8 mouse cellular contexts compared by ENCODE assay signal in genomic region chr10:117149241-117149640, GRCm38 (mm10). TPM values are rescaled to one million over a fixed set of nuclear protein-coding genes. Genes with fewer than 3 reads are reported as not detected.
DNase-seq lines count a peak whose midpoint lies in the region; ATAC-seq and TF ChIP-seq lines count a peak whose summit lies in the region.

No protein-coding gene starts in this region.

- peak overlapping the region; percentile 97 for H3K9ac ChIP-seq in heart, embryonic 11.5 days (ENCODE audit: low read depth, low read length)
- H3K9ac ChIP-seq in CH12.LX (ENCODE audit: insufficient read depth, low read depth), result peak overlapping the region; percentile 57
- peak overlapping the region; percentile 98; the same call in 1 of the 2 replicates for H3K9ac ChIP-seq in heart, postnatal 0 days (replicated peaks; ENCODE audit: low read depth, low read length)
- peak overlapping the region; percentile 73 for H3K9ac ChIP-seq in liver, embryonic 16.5 days (ENCODE audit: low read depth, low read length)

- TF ChIP-seq CTCF in CH12.LX (conservative IDR thresholded peaks at IDR 0.05 in 1 of 2, IDR thresholded peaks at IDR 0.05 in 1 of 2; ENCODE audit: low read depth in 2 of 2, low read length in 2 of 2), result no peak
- no peak for TF ChIP-seq CTCF in heart, postnatal 0 days (IDR thresholded peaks at IDR 0.05; ENCODE audit: low read depth)

- WGBS in heart, embryonic 11.5 days (ENCODE audit: insufficient replicate concordance), result 21% methylated on average over 7 of the region's 7 CpGs
- 30% methylated on average over 7 of the region's 7 CpGs for WGBS in heart, postnatal 0 days
- 19% methylated on average over 7 of the region's 7 CpGs for WGBS in liver, embryonic 16.5 days (ENCODE audit: insufficient replicate concordance)

- H3K4me1 ChIP-seq in heart, embryonic 11.5 days (ENCODE audit: control insufficient read depth, insufficient read depth, low read length), result peaks cover 43% of the 10 kb centered on the region
- peaks cover 2 to 38% of the 10 kb centered on the region in 2 experiments; a peak in 2 of 4 replicates for H3K4me1 ChIP-seq in CH12.LX (ENCODE audit: control insufficient read depth in 1 of 2, insufficient read depth in 2 of 2)
- peaks cover 33% of the 10 kb centered on the region for H3K4me1 ChIP-seq in heart, postnatal 0 days (ENCODE audit: control insufficient read depth, insufficient read depth)
- peaks cover 47% of the 10 kb centered on the region for H3K4me1 ChIP-seq in liver, embryonic 16.5 days (ENCODE audit: control insufficient read depth, low read depth, low read length)

- H3K79me2 ChIP-seq in CH12.LX (replicated peaks; ENCODE audit: control insufficient read depth, extremely low read depth, insufficient read depth, poor library complexity, severe bottlenecking), result peaks cover 35% of the 10 kb centered on the region

- H3K4me3 ChIP-seq in heart, embryonic 11.5 days (ENCODE audit: low read depth, low read length), result peak overlapping the region; percentile 100
- H3K4me3 ChIP-seq in CH12.LX (replicated peaks in 1 of 3; ENCODE audit: low read depth in 2 of 3, low read length in 2 of 3, poor library complexity in 1 of 3), result peak overlapping the region; percentile 52 to 99 (median 95)
- H3K4me3 ChIP-seq in heart, postnatal 0 days (ENCODE audit: low read depth, low read length), result peak overlapping the region; percentile 95
- H3K4me3 ChIP-seq in liver, embryonic 16.5 days (ENCODE audit: low read depth, low read length), result peak overlapping the region; percentile 98

- dilution Hi-C loops in CH12.LX (cut with MboI; ENCODE audit: extremely low pct_ligation_motif_present, extremely low pct_unique_long_range_greater_than_20kb, low sequenced_read_pairs), result no loop called here

- TF ChIP-seq RAD21 in CH12.LX (IDR thresholded peaks at IDR 0.05; ENCODE audit: low read depth, low read length), result no peak

- intact Hi-C loops in left cerebral cortex, postnatal 14 days (cut with DNase I), result loop anchor here (5.0 kb wide), 2 partner anchors 58 to 87 kb away; partner anchors contain the start of gene Cct2

- no peak for DNase-seq in heart, adult 8-10 months (ENCODE audit: low spot score)
- no peak for DNase-seq in CH12.LX (ENCODE audit: extremely low read depth)
- DNase-seq in heart, postnatal 0 days (ENCODE audit: low spot score), result no peak
- no peak for DNase-seq in right cerebral cortex, postnatal 36 days (ENCODE audit: low spot score in 2 of 2)
- DNase-seq in kidney, adult 8-10 months, result no peak
- no peak for DNase-seq in left cerebral cortex, postnatal 14 days (ENCODE audit: low spot score in 2 of 2)

- no peak for ATAC-seq in heart, embryonic 11.5 days (replicated peaks; ENCODE audit: insufficient number of reproducible peaks, low FRiP score, low TSS enrichment)
- ATAC-seq in heart, postnatal 0 days (ENCODE audit: insufficient read depth, low read depth), result no peak
- no peak for ATAC-seq in liver, embryonic 16.5 days (ENCODE audit: low read depth)

- peak overlapping the region; percentile 81 for H3K4me2 ChIP-seq in heart, embryonic 11.5 days
- peak overlapping the region; percentile 87 for H3K4me2 ChIP-seq in CH12.LX (ENCODE audit: insufficient read depth, low read depth, poor library complexity, severe bottlenecking)
- peak overlapping the region; percentile 80 for H3K4me2 ChIP-seq in heart, postnatal 0 days (ENCODE audit: low read depth, low read length)
- peak overlapping the region; percentile 78 for H3K4me2 ChIP-seq in liver, embryonic 16.5 days (ENCODE audit: low read depth, low read length)

- in situ Hi-C loops in CH12.LX (cut with MboI; ENCODE audit: low pct_ligation_motif_present, low pct_unique_long_range_greater_than_20kb, low sequenced_read_pairs), result no loop called here

- no peaks in the 10 kb centered on the region for H3K9me3 ChIP-seq in heart, embryonic 11.5 days (replicated peaks; ENCODE audit: control insufficient read depth, low read length)
- no peaks in the 10 kb centered on the region for H3K9me3 ChIP-seq in CH12.LX (replicated peaks; ENCODE audit: low read length)
- H3K9me3 ChIP-seq in heart, postnatal 0 days (replicated peaks; ENCODE audit: control insufficient read depth, low read length), result no peaks in the 10 kb centered on the region
- no peaks in the 10 kb centered on the region for H3K9me3 ChIP-seq in liver, embryonic 16.5 days (replicated peaks; ENCODE audit: control insufficient read depth, low read length)

- no peak for TF ChIP-seq EP300 in CH12.LX (IDR thresholded peaks at IDR 0.05; ENCODE audit: low read length)
- no peak for TF ChIP-seq EP300 in heart, postnatal 0 days (IDR thresholded peaks at IDR 0.05; ENCODE audit: low read depth)

- H3K27me3 ChIP-seq in heart, embryonic 11.5 days (ENCODE audit: control insufficient read depth, insufficient read depth, low read length), result no peaks in the 10 kb centered on the region
- H3K27me3 ChIP-seq in CH12.LX (replicated peaks), result peaks cover 10% of the 10 kb centered on the region
- no peaks in the 10 kb centered on the region for H3K27me3 ChIP-seq in heart, postnatal 0 days (ENCODE audit: control insufficient read depth, insufficient read depth, low read length)
- H3K27me3 ChIP-seq in liver, embryonic 16.5 days (ENCODE audit: control insufficient read depth, insufficient read depth, low read depth, low read length), result no peaks in the 10 kb centered on the region

- no peaks in the 10 kb centered on the region for H3K36me3 ChIP-seq in heart, embryonic 11.5 days (ENCODE audit: control insufficient read depth, insufficient read depth, low read length)
- no peaks in the 10 kb centered on the region for H3K36me3 ChIP-seq in CH12.LX (replicated peaks in 1 of 2; ENCODE audit: control insufficient read depth in 1 of 2, insufficient read depth in 1 of 2, low read length in 1 of 2)
- no peaks in the 10 kb centered on the region for H3K36me3 ChIP-seq in heart, postnatal 0 days (replicated peaks; ENCODE audit: control insufficient read depth, insufficient read depth, low read length)
- no peaks in the 10 kb centered on the region for H3K36me3 ChIP-seq in liver, embryonic 16.5 days (ENCODE audit: control insufficient read depth, insufficient read depth)

- TF ChIP-seq POLR2A in CH12.LX (IDR thresholded peaks at IDR 0.05; ENCODE audit: low read depth, low read length), result no peak

- H3K27ac ChIP-seq in heart, embryonic 11.5 days (ENCODE audit: low read depth, low read length), result peak overlapping the region; percentile 41; the same call in 1 of the 2 replicates
- no peak overlapping the region for H3K27ac ChIP-seq in CH12.LX (ENCODE audit: insufficient read depth, low read depth)
- peak overlapping the region; percentile 90 for H3K27ac ChIP-seq in heart, postnatal 0 days (ENCODE audit: low read depth)
- H3K27ac ChIP-seq in liver, embryonic 16.5 days (ENCODE audit: low read length), result peak overlapping the region; percentile 90

TF ChIP-seq in CH12.LX, 34 proteins besides CTCF, POLR2A, EP300 and RAD21:
- TF ChIP-seq MAZ (IDR thresholded peaks at IDR 0.05; ENCODE audit: low read depth, low read length) (no peak), ETS1 (conservative IDR thresholded peaks at IDR 0.05; ENCODE audit: low read depth, low read length) (no peak), PAX5 (IDR thresholded peaks at IDR 0.05; ENCODE audit: low read length) (no peak), MXI1 (IDR thresholded peaks at IDR 0.05; ENCODE audit: low read depth, low read length) (no peak), E2F4 (IDR thresholded peaks at IDR 0.05; ENCODE audit: insufficient replicate concordance, low read depth, low read length) (no peak), GABPA (IDR thresholded peaks at IDR 0.05; ENCODE audit: insufficient replicate concordance, low read depth, low read length) (no peak), MYC (IDR thresholded peaks at IDR 0.05; ENCODE audit: low read depth, low read length) (no peak), BHLHE40 (IDR thresholded peaks at IDR 0.05; ENCODE audit: low read depth, low read length) (no peak), ZNF384 (IDR thresholded peaks at IDR 0.05; ENCODE audit: low read depth, low read length) (no peak), JUND (conservative IDR thresholded peaks at IDR 0.05; ENCODE audit: low read depth, low read length) (no peak), TCF12 (IDR thresholded peaks at IDR 0.05; ENCODE audit: low read depth, low read length) (no peak), UBTF (IDR thresholded peaks at IDR 0.05; ENCODE audit: low read depth, low read length) (no peak), MAX (IDR thresholded peaks at IDR 0.05; ENCODE audit: low read length) (no peak), TBP (conservative IDR thresholded peaks at IDR 0.05; ENCODE audit: low read depth, low read length) (no peak), MAFK (IDR thresholded peaks at IDR 0.05; ENCODE audit: insufficient replicate concordance, low read length) (no peak), CHD1 (IDR thresholded peaks at IDR 0.05; ENCODE audit: low read depth, low read length) (no peak), ZC3H11A (IDR thresholded peaks at IDR 0.05; ENCODE audit: low read depth, low read length) (no peak), SMC3 (IDR thresholded peaks at IDR 0.05; ENCODE audit: low read depth, low read length) (no peak)
TF ChIP-seq in CH12.LX: peak in this region for 0.

RNA-seq across cellular contexts. Expression of gene Frs2, which starts 0.9 kb away (rescaled TPM):
- polyA plus RNA-seq in heart, embryonic 11.5 days (2014; fragmentation: Nextera tagmentation; extraction: Ambion mirVana), result 27.1 and 30.4 TPM in 2 replicates
- total RNA-seq in heart, adult 8-10 months (2022), result 10 to 100 TPM; 15.2 to 16.8 (median 15.9) TPM
- 5.6 and 5.7 TPM in 2 replicates for total RNA-seq in CH12.LX (2012; rRNA removed)
- total RNA-seq in CH12.LX (2014; rRNA removed), result 3.8 and 4.3 TPM in 2 replicates
- 10.3 and 10.4 TPM in 2 replicates for polyA plus RNA-seq in CH12.LX (2012; ENCODE audit: insufficient read length, low read depth)
- 13.2 and 14.1 TPM in 2 replicates for total RNA-seq in heart, postnatal 0 days (2014; rRNA removed; ENCODE audit: low replicate concordance)
- 12.8 and 13.6 TPM in 2 replicates for polyA plus RNA-seq in heart, postnatal 0 days (2015; fragmentation: Nextera tagmentation; extraction: Ambion mirVana)
- polyA plus RNA-seq in liver, embryonic 16.5 days (2015; fragmentation: Nextera tagmentation; extraction: Ambion mirVana), result 7.4 and 9.0 TPM in 2 replicates
- total RNA-seq in left cerebral cortex, postnatal 14 days (2021), result 10 to 100 TPM; 28.3 to 29.3 TPM
